Mouse (Mus musculus): Measurements from ENCODE around the gene Ugt1a9. TPM values are rescaled to one million over a fixed set of nuclear protein-coding genes. Genes with fewer than 3 reads are reported as not detected.

Ugt1a9 gene
- polyA plus RNA-seq, 2 experiments, result 0.21 to 0.34 TPM

GRCm38 (mm10) chr1:88192136-88192535 is 121.5 kb downstream of the Ugt1a9 start:
- TF ChIP-seq CTCF (IDR thresholded peaks at IDR 0.05; ENCODE audit: low read depth) (no peak), EP300 (IDR thresholded peaks at IDR 0.05; ENCODE audit: low read depth) (no peak)
- Histone ChIP-seq H3K27ac (no peak overlapping the region), H3K4me1 (replicated peaks; ENCODE audit: control insufficient read depth in 2 of 2, insufficient read depth in 2 of 2, low read length in 1 of 2) (no peaks in the 10 kb centered on the region), H3K4me3 (ENCODE audit: insufficient read depth in 1 of 2, low read depth in 2 of 2, low read length in 2 of 2) (no peak overlapping the region), H3K36me3 (replicated peaks; ENCODE audit: control insufficient read depth, insufficient read depth, low read depth) (no peaks in the 10 kb centered on the region), H3K9ac (replicated peaks) (no peak overlapping the region), H3K27me3 (ENCODE audit: control insufficient read depth, insufficient read depth, low read length) (no peaks in the 10 kb centered on the region), H3K9me3 (ENCODE audit: control insufficient read depth, low read length) (no peaks in the 10 kb centered on the region), H3K4me2 (ENCODE audit: low read depth) (no peak overlapping the region)
- WGBS (ENCODE audit: insufficient replicate concordance), result 48% methylated on average over 3 of the region's 3 CpGs
- no peak for ATAC-seq (ENCODE audit: insufficient read depth)
- no peak for DNase-seq (ENCODE audit: low read depth in 3 of 3, low spot score in 3 of 3)

- ATAC-seq (ENCODE audit: insufficient read depth), result no peak
- no peaks in the 10 kb centered on the region for H3K4me1 ChIP-seq (replicated peaks; ENCODE audit: control insufficient read depth in 2 of 2, insufficient read depth in 2 of 2, low read length in 1 of 2)
- 81% methylated on average over 1 of the region's 1 CpGs for WGBS (ENCODE audit: insufficient replicate concordance)
- TF ChIP-seq CTCF (IDR thresholded peaks at IDR 0.05; ENCODE audit: low read depth) (no peak), EP300 (IDR thresholded peaks at IDR 0.05; ENCODE audit: low read depth) (no peak)
- no peak overlapping the region for H3K27ac ChIP-seq
- H3K9me3 ChIP-seq (ENCODE audit: control insufficient read depth, low read length), result no peaks in the 10 kb centered on the region
- H3K36me3 ChIP-seq (replicated peaks; ENCODE audit: control insufficient read depth, insufficient read depth, low read depth), result no peaks in the 10 kb centered on the region
- H3K4me2 ChIP-seq (ENCODE audit: low read depth), result no peak overlapping the region
- H3K4me3 ChIP-seq (ENCODE audit: insufficient read depth in 1 of 2, low read depth in 2 of 2, low read length in 2 of 2), result no peak overlapping the region
- H3K27me3 ChIP-seq (ENCODE audit: control insufficient read depth, insufficient read depth, low read length), result no peaks in the 10 kb centered on the region
- no peak overlapping the region for H3K9ac ChIP-seq (replicated peaks)
- DNase-seq (ENCODE audit: low read depth in 3 of 3, low spot score in 3 of 3), result no peak
Observed at GRCm38 (mm10) chr1:88195687-88196086, 125.1 kb downstream of the Ugt1a9 start.

- ATAC-seq (ENCODE audit: insufficient read depth) (no peak), DNase-seq (ENCODE audit: low read depth in 3 of 3, low spot score in 3 of 3) (no peak)
- H3K9ac ChIP-seq (replicated peaks), result no peak overlapping the region
- H3K27me3 ChIP-seq (ENCODE audit: control insufficient read depth, insufficient read depth, low read length), result no peaks in the 10 kb centered on the region
- TF ChIP-seq EP300 (IDR thresholded peaks at IDR 0.05; ENCODE audit: low read depth), result no peak
- TF ChIP-seq CTCF (IDR thresholded peaks at IDR 0.05; ENCODE audit: low read depth), result no peak
- H3K27ac ChIP-seq, result no peak overlapping the region
- H3K4me3 ChIP-seq (ENCODE audit: insufficient read depth in 1 of 2, low read depth in 2 of 2, low read length in 2 of 2), result no peak overlapping the region
- 44% methylated on average over 3 of the region's 3 CpGs for WGBS (ENCODE audit: insufficient replicate concordance)
- H3K4me2 ChIP-seq (ENCODE audit: low read depth), result no peak overlapping the region
- no peaks in the 10 kb centered on the region for H3K36me3 ChIP-seq (replicated peaks; ENCODE audit: control insufficient read depth, insufficient read depth, low read depth)
- no peaks in the 10 kb centered on the region for H3K9me3 ChIP-seq (ENCODE audit: control insufficient read depth, low read length)
- no peaks in the 10 kb centered on the region for H3K4me1 ChIP-seq (replicated peaks; ENCODE audit: control insufficient read depth in 2 of 2, insufficient read depth in 2 of 2, low read length in 1 of 2)
Observed at GRCm38 (mm10) chr1:88197443-88197842, 126.8 kb downstream of the Ugt1a9 start.

- H3K27ac ChIP-seq, result no peak overlapping the region
- H3K27me3 ChIP-seq (ENCODE audit: control insufficient read depth, insufficient read depth, low read length), result no peaks in the 10 kb centered on the region
Observed at GRCm38 (mm10) chr1:88199996-88200395, 129.4 kb downstream of the Ugt1a9 start.

GRCm38 (mm10) chr1:88200456-88200855 is 129.9 kb downstream of the Ugt1a9 start, which contains the start of gene Ugt1a2:
Gene Ugt1a2 (plus strand): TSS chr1:88200601.
- H3K9ac ChIP-seq (replicated peaks), result no peak within 1 kb of the TSS
- no peaks in the 10 kb centered on the region for H3K27me3 ChIP-seq (ENCODE audit: control insufficient read depth, insufficient read depth, low read length)
- ATAC-seq (ENCODE audit: insufficient read depth) (no peak), DNase-seq (ENCODE audit: low read depth in 3 of 3, low spot score in 3 of 3) (no peak)
- TF ChIP-seq CTCF (IDR thresholded peaks at IDR 0.05; ENCODE audit: low read depth) (no peak), EP300 (IDR thresholded peaks at IDR 0.05; ENCODE audit: low read depth) (no peak)
- peaks cover 3 to 5% of the 10 kb centered on the region in 2 experiments; a peak in 2 of 4 replicates for H3K4me1 ChIP-seq (replicated peaks; ENCODE audit: control insufficient read depth in 2 of 2, insufficient read depth in 2 of 2, low read length in 1 of 2)
- no peaks in the 10 kb centered on the region; the same call in 1 of the 2 replicates for H3K36me3 ChIP-seq (replicated peaks; ENCODE audit: control insufficient read depth, insufficient read depth, low read depth)
- WGBS (ENCODE audit: insufficient replicate concordance), result 60% methylated on average over 7 of the region's 7 CpGs
- no peaks in the 10 kb centered on the region for H3K9me3 ChIP-seq (ENCODE audit: control insufficient read depth, low read length)
- H3K4me3 ChIP-seq (ENCODE audit: insufficient read depth in 1 of 2, low read depth in 2 of 2, low read length in 2 of 2), result no peak within 1 kb of the TSS
- no peak within 1 kb of the TSS for H3K27ac ChIP-seq
- no peak within 1 kb of the TSS for H3K4me2 ChIP-seq (ENCODE audit: low read depth)

More at GRCm38 (mm10) chr1:88199996-88200395, 129.4 kb downstream of the Ugt1a9 start:
- Histone ChIP-seq H3K36me3 (replicated peaks; ENCODE audit: control insufficient read depth, insufficient read depth, low read depth) (no peaks in the 10 kb centered on the region; the same call in 1 of the 2 replicates), H3K9me3 (ENCODE audit: control insufficient read depth, low read length) (no peaks in the 10 kb centered on the region), H3K4me1 (replicated peaks; ENCODE audit: control insufficient read depth in 2 of 2, insufficient read depth in 2 of 2, low read length in 1 of 2) (peaks cover 2 to 3% of the 10 kb centered on the region in 2 experiments; a peak in 2 of 4 replicates), H3K4me3 (ENCODE audit: insufficient read depth in 1 of 2, low read depth in 2 of 2, low read length in 2 of 2) (no peak overlapping the region), H3K4me2 (ENCODE audit: low read depth) (no peak overlapping the region), H3K9ac (replicated peaks) (no peak overlapping the region)
- 61% methylated on average over 2 of the region's 2 CpGs for WGBS (ENCODE audit: insufficient replicate concordance)
- ATAC-seq (ENCODE audit: insufficient read depth) (no peak), DNase-seq (ENCODE audit: low read depth in 3 of 3, low spot score in 3 of 3) (no peak)
- TF ChIP-seq EP300 (IDR thresholded peaks at IDR 0.05; ENCODE audit: low read depth), result no peak
- no peak for TF ChIP-seq CTCF (IDR thresholded peaks at IDR 0.05; ENCODE audit: low read depth)

All from liver, embryonic 14.5 days (tissue).